Mouse (Mus musculus) forebrain, postnatal 0 days (tissue): ENCODE data around the gene Usp31. TPM values are rescaled to one million over a fixed set of nuclear protein-coding genes. Genes with fewer than 3 reads are reported as not detected.

Source experiments
- ATAC-seq: fragments of 200-750 bp; cut with Nextera tagmentation; 2 replicates; pipeline ENCODE4 v1.8.0; 2017; ENCODE audit warnings: mild to moderate bottlenecking, moderate library complexity
- DNase-seq: peaks from one replicate; pipeline ENCODE4 v3.0.0-alpha.2; 2015
- H3K27ac ChIP-seq: fragments of 300-500 bp; sonication (generic); 2 replicates; pipeline ENCODE4 v1.5.1; 2014; ENCODE audit warnings: low read depth, mild to moderate bottlenecking, antibody characterized with exemption, low read length, moderate library complexity, mixed read lengths
- H3K27me3 ChIP-seq: fragments of 300-500 bp; sonication (generic); 2 replicates; pipeline ENCODE4 v1.6.1; 2014; ENCODE audit warnings: mild to moderate bottlenecking, low read length, mixed read lengths; ENCODE audit not compliant: insufficient read depth
- H3K36me3 ChIP-seq: fragments of 300-500 bp; sonication (generic); 2 replicates; pipeline ENCODE4 v1.6.1; 2014; ENCODE audit warnings: mild to moderate bottlenecking, moderate library complexity; ENCODE audit not compliant: insufficient read depth
- H3K4me1 ChIP-seq: fragments of 300-500 bp; sonication (generic); 2 replicates; pipeline ENCODE4 v1.6.1; 2014; ENCODE audit warnings: antibody characterized with exemption; ENCODE audit not compliant: insufficient read depth
- H3K4me2 ChIP-seq: fragments of 300-500 bp; sonication (generic); 2 replicates; pipeline ENCODE4 v1.6.1; 2014; ENCODE audit warnings: low read depth, mild to moderate bottlenecking, moderate library complexity
- H3K4me3 ChIP-seq: fragments of 300-500 bp; sonication (generic); 2 replicates; pipeline ENCODE4 v1.5.1; 2014; ENCODE audit warnings: low read depth, low read length, mixed read lengths
- H3K9ac ChIP-seq: fragments of 300-500 bp; sonication (generic); 2 replicates; pipeline ENCODE4 v1.6.1; 2014; ENCODE audit warnings: mild to moderate bottlenecking
- H3K9me3 ChIP-seq: fragments of 300-500 bp; sonication (generic); 2 replicates; pipeline ENCODE4 v1.6.1; 2016; ENCODE audit warnings: low read length
- CTCF ChIP-seq: sonication (generic); IDR thresholded peaks from 2 replicates; pipeline ENCODE4 v1.5.1; 2016; ENCODE audit warnings: antibody characterized with exemption, control low read depth, low read depth
- WGBS: fragments of 180-500 bp; shearing (Covaris S2); extraction: QIAGEN DNeasy Blood & Tissue Kit; methylation state at CpG from one replicate; pipeline ENCODE4 v1.1.7; 2014; 5-methylcytosine and 5-hydroxymethylcytosine counted together
- polyA plus RNA-seq: library from polyadenylated mRNA; unstranded; fragments of >200 nt; fragmentation: Nextera tagmentation; extraction: Ambion mirVana; gene quantifications from 2 replicates; pipeline ENCODE4 v1.2.1, GENCODE M21; 2015
- total RNA-seq: library from RNA; depleted of rRNA; stranded (reverse); fragments of >200 nt; gene quantifications from 2 replicates; pipeline ENCODE4 v1.2.3, GENCODE M21; 2014; rRNA removed

Usp31 gene
- total RNA-seq (23.3 and 29.5 TPM in 2 replicates), polyA plus RNA-seq (1.9 and 2.4 TPM in 2 replicates)

- 6% methylated on average over 74 of the region's 82 CpGs for WGBS
- no peaks in the 10 kb centered on the region for H3K36me3 ChIP-seq
- peak within 1 kb of the TSS; percentile 90 for H3K27ac ChIP-seq
- H3K4me2 ChIP-seq: peak within 1 kb of the TSS; percentile 91
- H3K9me3 ChIP-seq: no peaks in the 10 kb centered on the region
- H3K9ac ChIP-seq: peak within 1 kb of the TSS; percentile 77
- H3K4me3 ChIP-seq: peak within 1 kb of the TSS; percentile 88
- ATAC-seq (peak; percentile 100), DNase-seq (peak; percentile 99)
- peaks cover 18% of the 10 kb centered on the region for H3K4me1 ChIP-seq
- no peak for TF ChIP-seq CTCF
- H3K27me3 ChIP-seq: no peaks in the 10 kb centered on the region
Measured at GRCm38 (mm10) chr7:121707073-121707667, at the start of gene Usp31. Usp31 (minus strand) TSS chr7:121707253.

- Histone ChIP-seq H3K9me3 (no peaks in the 10 kb centered on the region), H3K9ac (no peak overlapping the region), H3K36me3 (no peaks in the 10 kb centered on the region), H3K4me3 (no peak overlapping the region), H3K27ac (no peak overlapping the region), H3K27me3 (no peaks in the 10 kb centered on the region), H3K4me1 (no peaks in the 10 kb centered on the region), H3K4me2 (no peak overlapping the region)
- ATAC-seq (no peak), DNase-seq (no peak)
- no peak for TF ChIP-seq CTCF
- WGBS: 80% methylated on average over 8 of the region's 8 CpGs
Measured at GRCm38 (mm10) chr7:121754748-121755147, 47.7 kb upstream of the Usp31 start.

GRCm38 (mm10) chr7:121750244-121750643 is 43.2 kb upstream of the Usp31 start:
- Histone ChIP-seq H3K9me3 (no peaks in the 10 kb centered on the region), H3K27me3 (no peaks in the 10 kb centered on the region), H3K9ac (no peak overlapping the region), H3K36me3 (no peaks in the 10 kb centered on the region), H3K4me3 (no peak overlapping the region), H3K4me1 (no peaks in the 10 kb centered on the region), H3K27ac (no peak overlapping the region), H3K4me2 (no peak overlapping the region)
- TF ChIP-seq CTCF: no peak
- ATAC-seq: no peak
- no peak for DNase-seq
- 77% methylated on average over 5 of the region's 5 CpGs for WGBS

GRCm38 (mm10) chr7:121737511-121738415 is 30.7 kb upstream of the Usp31 start:
- WGBS: 79% methylated on average over 29 of the region's 29 CpGs

GRCm38 (mm10) chr7:121734171-121734831 is 27.2 kb upstream of the Usp31 start, which contains the start of gene Scnn1g:
Scnn1g (plus strand) TSS chr7:121734479.
- H3K36me3 ChIP-seq: no peaks in the 10 kb centered on the region
- H3K4me2 ChIP-seq: peak within 1 kb of the TSS; percentile 86
- H3K4me3 ChIP-seq: peak within 1 kb of the TSS; percentile 37
- no peak within 1 kb of the TSS for H3K27ac ChIP-seq
- H3K9ac ChIP-seq: no peak within 1 kb of the TSS
- no peaks in the 10 kb centered on the region for H3K9me3 ChIP-seq
- DNase-seq (peak; percentile 89), ATAC-seq (peak; percentile 97)
- no peaks in the 10 kb centered on the region for H3K4me1 ChIP-seq
- WGBS: 2% methylated on average over 38 of the region's 38 CpGs
- TF ChIP-seq CTCF: peak; percentile 99
- peaks cover 18% of the 10 kb centered on the region; the same call in 1 of the 2 replicates for H3K27me3 ChIP-seq

More at GRCm38 (mm10) chr7:121737511-121738415, 30.7 kb upstream of the Usp31 start:
- no peak for TF ChIP-seq CTCF
- no peaks in the 10 kb centered on the region for H3K9me3 ChIP-seq
- no peak overlapping the region for H3K27ac ChIP-seq
- peaks cover 14% of the 10 kb centered on the region; the same call in 1 of the 2 replicates for H3K27me3 ChIP-seq
- ATAC-seq (no peak), DNase-seq (no peak)
- no peaks in the 10 kb centered on the region for H3K4me1 ChIP-seq
- H3K36me3 ChIP-seq: no peaks in the 10 kb centered on the region
- H3K4me3 ChIP-seq: no peak overlapping the region
- H3K4me2 ChIP-seq: no peak overlapping the region
- no peak overlapping the region for H3K9ac ChIP-seq

- no peak for DNase-seq
- WGBS: 26% methylated on average over 5 of the region's 5 CpGs
- no peaks in the 10 kb centered on the region for H3K36me3 ChIP-seq
Measured at GRCm38 (mm10) chr7:121730225-121730624, 23.2 kb upstream of the Usp31 start.

More at GRCm38 (mm10) chr7:121730225-121730624, 23.2 kb upstream of the Usp31 start:
- no peak for ATAC-seq
- peaks cover 14% of the 10 kb centered on the region; the same call in 1 of the 2 replicates for H3K27me3 ChIP-seq
- H3K9me3 ChIP-seq: no peaks in the 10 kb centered on the region
- TF ChIP-seq CTCF: 0 out of 2 replicates have a peak, but pooled peaks have one; percentile 7
- H3K9ac ChIP-seq: no peak overlapping the region
- H3K4me1 ChIP-seq: no peaks in the 10 kb centered on the region
- no peak overlapping the region for H3K4me3 ChIP-seq
- H3K27ac ChIP-seq: no peak overlapping the region
- no peak overlapping the region for H3K4me2 ChIP-seq
